Mouse (Mus musculus) midbrain, postnatal 0 days (tissue): ENCODE measurements around the gene Adgrf5. TPM values are rescaled to one million over a fixed set of nuclear protein-coding genes. Genes with fewer than 3 reads are reported as not detected.

Source experiments
- ATAC-seq: fragments of 200-750 bp; cut with Nextera tagmentation; 2 replicates; pipeline ENCODE4 v1.8.0; 2017; ENCODE audit warnings: moderate number of reproducible peaks, mild to moderate bottlenecking, moderate TSS enrichment, moderate library complexity; ENCODE audit not compliant: low FRiP score
- DNase-seq: peaks from one replicate; pipeline ENCODE4 v3.0.0-alpha.2; 2015; ENCODE audit warnings: low spot score
- H3K27ac ChIP-seq: fragments of 300-500 bp; sonication (generic); 2 replicates; pipeline ENCODE4 v1.5.1; 2014; ENCODE audit warnings: low read depth, mild to moderate bottlenecking, low read length, mixed read lengths
- H3K27me3 ChIP-seq: fragments of 300-500 bp; sonication (generic); 2 replicates; pipeline ENCODE4 v1.6.1; 2014; ENCODE audit warnings: low read length, control low read depth, mixed read lengths; ENCODE audit not compliant: insufficient read depth
- H3K36me3 ChIP-seq: fragments of 300-500 bp; sonication (generic); 2 replicates; pipeline ENCODE4 v1.6.1; 2014; ENCODE audit warnings: low read length, control low read depth, mixed read lengths; ENCODE audit not compliant: insufficient read depth
- H3K4me1 ChIP-seq: fragments of 300-500 bp; sonication (generic); 2 replicates; pipeline ENCODE4 v1.6.1; 2014; ENCODE audit warnings: mild to moderate bottlenecking, control low read depth, antibody characterized with exemption, low read length, mixed read lengths; ENCODE audit not compliant: insufficient read depth
- H3K4me2 ChIP-seq: fragments of 300-500 bp; sonication (generic); 2 replicates; pipeline ENCODE4 v1.6.1; 2014; ENCODE audit warnings: low read depth, mild to moderate bottlenecking, low read length, mixed read lengths; ENCODE audit not compliant: poor library complexity, severe bottlenecking
- H3K4me3 ChIP-seq: fragments of 300-500 bp; sonication (generic); 2 replicates; pipeline ENCODE4 v1.5.1; 2014; ENCODE audit warnings: low read depth, mild to moderate bottlenecking, low read length, moderate library complexity
- H3K9ac ChIP-seq: fragments of 300-500 bp; sonication (generic); replicated peaks from 2 replicates; pipeline ENCODE4 v1.6.1; 2014; ENCODE audit warnings: mild to moderate bottlenecking, low read length, moderate library complexity, mixed read lengths; ENCODE audit not compliant: poor library complexity, severe bottlenecking
- H3K9me3 ChIP-seq: fragments of 300-500 bp; sonication (generic); 2 replicates; pipeline ENCODE4 v1.6.1; 2016; ENCODE audit warnings: low read length, control low read depth
- CTCF ChIP-seq: IDR thresholded peaks from 2 replicates; pipeline ENCODE4 v1.5.1; 2016; ENCODE audit warnings: antibody characterized with exemption, mild to moderate bottlenecking
- WGBS: fragments of 180-500 bp; shearing (Covaris S2); extraction: QIAGEN DNeasy Blood & Tissue Kit; methylation state at CpG from one replicate; pipeline ENCODE4 v1.1.7; 2014; 5-methylcytosine and 5-hydroxymethylcytosine counted together
- polyA plus RNA-seq: library from polyadenylated mRNA; unstranded; fragments of >200 nt; fragmentation: Nextera tagmentation; extraction: Ambion mirVana; gene quantifications from 2 replicates; pipeline ENCODE4 v1.2.1, GENCODE M21; 2015
- total RNA-seq: library from RNA; depleted of rRNA; stranded (reverse); fragments of >200 nt; gene quantifications from 2 replicates; pipeline ENCODE4 v1.2.3, GENCODE M21; 2014

Adgrf5 gene
- total and polyA plus RNA-seq, 2 experiments from 2014 or later = 4.6 to 27.5 TPM

- no peak for TF ChIP-seq CTCF
- no peak for ATAC-seq
- H3K4me1 ChIP-seq = no peaks in the 10 kb centered on the region
- DNase-seq = peak; percentile 39
- no peaks in the 10 kb centered on the region for H3K36me3 ChIP-seq
- no peak overlapping the region for H3K4me3 ChIP-seq
- H3K9ac ChIP-seq = no peak overlapping the region
- H3K27ac ChIP-seq = no peak overlapping the region
- no peaks in the 10 kb centered on the region for H3K9me3 ChIP-seq
- no peaks in the 10 kb centered on the region for H3K27me3 ChIP-seq
- H3K4me2 ChIP-seq = no peak overlapping the region
- 10% methylated on average over 9 of the region's 9 CpGs for WGBS
These were observed 2.2 kb upstream of the Adgrf5 start for GRCm38 (mm10) chr17:43357902-43358539.

GRCm38 (mm10) chr17:43361021-43361420 is 770 bp downstream of the Adgrf5 start:
- Histone ChIP-seq H3K4me2 (no peak overlapping the region), H3K27ac (no peak overlapping the region), H3K4me3 (no peak overlapping the region; the same call in 1 of the 2 replicates), H3K9ac (no peak overlapping the region), H3K36me3 (no peaks in the 10 kb centered on the region), H3K4me1 (no peaks in the 10 kb centered on the region), H3K27me3 (no peaks in the 10 kb centered on the region), H3K9me3 (no peaks in the 10 kb centered on the region)
- ATAC-seq (no peak), DNase-seq (no peak)
- 87% methylated on average over 11 of the region's 11 CpGs for WGBS
- TF ChIP-seq CTCF = no peak

GRCm38 (mm10) chr17:43362362-43362761 is 2.1 kb downstream of the Adgrf5 start:
- no peak for ATAC-seq
- no peak for TF ChIP-seq CTCF
- WGBS = 53% methylated on average over 11 of the region's 11 CpGs

GRCm38 (mm10) chr17:43362881-43363280 is 2.6 kb downstream of the Adgrf5 start:
- Histone ChIP-seq H3K4me2 (no peak overlapping the region), H3K9me3 (no peaks in the 10 kb centered on the region), H3K27me3 (no peaks in the 10 kb centered on the region), H3K4me1 (no peaks in the 10 kb centered on the region), H3K9ac (no peak overlapping the region), H3K27ac (no peak overlapping the region), H3K36me3 (no peaks in the 10 kb centered on the region), H3K4me3 (no peak overlapping the region)
- TF ChIP-seq CTCF = no peak
- DNase-seq (no peak), ATAC-seq (no peak)
- WGBS = 69% methylated on average over 6 of the region's 6 CpGs

More at GRCm38 (mm10) chr17:43362362-43362761, 2.1 kb downstream of the Adgrf5 start:
- no peak for DNase-seq
- H3K4me1 ChIP-seq = no peaks in the 10 kb centered on the region
- no peak overlapping the region for H3K9ac ChIP-seq
- no peaks in the 10 kb centered on the region for H3K36me3 ChIP-seq
- H3K27ac ChIP-seq = no peak overlapping the region
- H3K9me3 ChIP-seq = no peaks in the 10 kb centered on the region
- H3K4me2 ChIP-seq = no peak overlapping the region; the same call in 1 of the 2 replicates
- no peaks in the 10 kb centered on the region for H3K27me3 ChIP-seq
- H3K4me3 ChIP-seq = no peak overlapping the region

GRCm38 (mm10) chr17:43363921-43364320 is 3.7 kb downstream of the Adgrf5 start:
- H3K4me3 ChIP-seq = no peak overlapping the region
- no peak overlapping the region for H3K4me2 ChIP-seq
- H3K9ac ChIP-seq = no peak overlapping the region
- H3K27me3 ChIP-seq = no peaks in the 10 kb centered on the region
- no peak for TF ChIP-seq CTCF
- 73% methylated on average over 6 of the region's 6 CpGs for WGBS
- no peaks in the 10 kb centered on the region for H3K36me3 ChIP-seq
- H3K9me3 ChIP-seq = no peaks in the 10 kb centered on the region
- no peak overlapping the region for H3K27ac ChIP-seq
- no peaks in the 10 kb centered on the region for H3K4me1 ChIP-seq
- ATAC-seq = no peak
- no peak for DNase-seq

GRCm38 (mm10) chr17:43365297-43365696 is 5.0 kb downstream of the Adgrf5 start:
- no peaks in the 10 kb centered on the region for H3K4me1 ChIP-seq
- no peak overlapping the region for H3K9ac ChIP-seq
- H3K4me2 ChIP-seq = no peak overlapping the region
- H3K36me3 ChIP-seq = no peaks in the 10 kb centered on the region
- ATAC-seq (no peak), DNase-seq (no peak)
- no peak overlapping the region for H3K27ac ChIP-seq
- WGBS = 82% methylated on average over 6 of the region's 6 CpGs
- H3K27me3 ChIP-seq = no peaks in the 10 kb centered on the region
- TF ChIP-seq CTCF = no peak
- no peaks in the 10 kb centered on the region for H3K9me3 ChIP-seq
- no peak overlapping the region for H3K4me3 ChIP-seq
